Mouse (Mus musculus): ENCODE data around the gene Rusc2. TPM values are rescaled to one million over a fixed set of nuclear protein-coding genes. Genes with fewer than 3 reads are reported as not detected.

Gene Rusc2
- polyA plus RNA-seq, 1 experiment: 11.5 TPM

- H3K36me3 ChIP-seq (replicated peaks; ENCODE audit: low read length): peaks cover 5% of the 10 kb centered on the region
- TF ChIP-seq GATA1 (IDR thresholded peaks at IDR 0.05; ENCODE audit: borderline replicate concordance, low read length) (no peak), FLI1 (IDR thresholded peaks at IDR 0.05; ENCODE audit: low read length) (no peak)
- peaks cover 43% of the 10 kb centered on the region for H3K4me1 ChIP-seq
- peaks cover 28% of the 10 kb centered on the region for H3K27me3 ChIP-seq (replicated peaks)
- no peaks in the 10 kb centered on the region for H3K9me3 ChIP-seq
- H3K4me3 ChIP-seq (replicated peaks): peak overlapping the region; percentile 95
Measured at GRCm38 (mm10) chr4:43383246-43384082, 1.7 kb downstream of the Rusc2 start.

- Histone ChIP-seq H3K36me3 (replicated peaks; ENCODE audit: low read length) (peaks cover 7% of the 10 kb centered on the region), H3K4me3 (replicated peaks) (peak overlapping the region; percentile 95), H3K27me3 (replicated peaks) (peaks cover 24% of the 10 kb centered on the region), H3K9me3 (no peaks in the 10 kb centered on the region), H3K4me1 (peaks cover 46% of the 10 kb centered on the region)
- no peak for TF ChIP-seq FLI1 (IDR thresholded peaks at IDR 0.05; ENCODE audit: low read length)
- no peak for TF ChIP-seq GATA1 (IDR thresholded peaks at IDR 0.05; ENCODE audit: borderline replicate concordance, low read length)
Measured at GRCm38 (mm10) chr4:43384083-43384460, 2.3 kb downstream of the Rusc2 start.

GRCm38 (mm10) chr4:43384541-43384940 lies 2.8 kb downstream of the Rusc2 start:
- Histone ChIP-seq H3K9me3 (no peaks in the 10 kb centered on the region), H3K4me3 (replicated peaks) (peak overlapping the region; percentile 95), H3K36me3 (replicated peaks; ENCODE audit: low read length) (peaks cover 8% of the 10 kb centered on the region), H3K27me3 (replicated peaks) (peaks cover 24% of the 10 kb centered on the region), H3K4me1 (peaks cover 48% of the 10 kb centered on the region)
- no peak for TF ChIP-seq FLI1 (IDR thresholded peaks at IDR 0.05; ENCODE audit: low read length)
- TF ChIP-seq GATA1 (IDR thresholded peaks at IDR 0.05; ENCODE audit: borderline replicate concordance, low read length): no peak

GRCm38 (mm10) chr4:43386932-43387331 lies 5.2 kb downstream of the Rusc2 start:
- TF ChIP-seq FLI1 (IDR thresholded peaks at IDR 0.05; ENCODE audit: low read length): no peak
- TF ChIP-seq GATA1 (IDR thresholded peaks at IDR 0.05; ENCODE audit: borderline replicate concordance, low read length): no peak
- H3K4me1 ChIP-seq: peaks cover 41% of the 10 kb centered on the region
- no peak overlapping the region for H3K4me3 ChIP-seq (replicated peaks)
- no peaks in the 10 kb centered on the region for H3K9me3 ChIP-seq
- peaks cover 6% of the 10 kb centered on the region for H3K27me3 ChIP-seq (replicated peaks)
- H3K36me3 ChIP-seq (replicated peaks; ENCODE audit: low read length): peaks cover 24% of the 10 kb centered on the region

- Histone ChIP-seq H3K4me3 (replicated peaks) (no peak overlapping the region), H3K4me1 (peaks cover 27% of the 10 kb centered on the region; the same call in 1 of the 2 replicates), H3K36me3 (replicated peaks; ENCODE audit: low read length) (peaks cover 28% of the 10 kb centered on the region), H3K9me3 (no peaks in the 10 kb centered on the region), H3K27me3 (replicated peaks) (peaks cover 4% of the 10 kb centered on the region)
- TF ChIP-seq GATA1 (IDR thresholded peaks at IDR 0.05; ENCODE audit: borderline replicate concordance, low read length): no peak
- no peak for TF ChIP-seq FLI1 (IDR thresholded peaks at IDR 0.05; ENCODE audit: low read length)
Measured at GRCm38 (mm10) chr4:43389390-43389789, 7.6 kb downstream of the Rusc2 start.

- peaks cover 25% of the 10 kb centered on the region; the same call in 1 of the 2 replicates for H3K4me1 ChIP-seq
- H3K9me3 ChIP-seq: no peaks in the 10 kb centered on the region
- peaks cover 8% of the 10 kb centered on the region for H3K27me3 ChIP-seq (replicated peaks)
- TF ChIP-seq FLI1 (IDR thresholded peaks at IDR 0.05; ENCODE audit: low read length) (no peak), GATA1 (IDR thresholded peaks at IDR 0.05; ENCODE audit: borderline replicate concordance, low read length) (no peak)
- peaks cover 28% of the 10 kb centered on the region for H3K36me3 ChIP-seq (replicated peaks; ENCODE audit: low read length)
- H3K4me3 ChIP-seq (replicated peaks): peak overlapping the region; percentile 56
Measured at GRCm38 (mm10) chr4:43389845-43390440, 8.2 kb downstream of the Rusc2 start.

- TF ChIP-seq GATA1 (IDR thresholded peaks at IDR 0.05; ENCODE audit: borderline replicate concordance, low read length): no peak
- no peak for TF ChIP-seq FLI1 (IDR thresholded peaks at IDR 0.05; ENCODE audit: low read length)
- peaks cover 20% of the 10 kb centered on the region; the same call in 1 of the 2 replicates for H3K4me1 ChIP-seq
- no peak overlapping the region for H3K4me3 ChIP-seq (replicated peaks)
- no peaks in the 10 kb centered on the region for H3K9me3 ChIP-seq
- peaks cover 11% of the 10 kb centered on the region for H3K27me3 ChIP-seq (replicated peaks)
- peaks cover 31% of the 10 kb centered on the region for H3K36me3 ChIP-seq (replicated peaks; ENCODE audit: low read length)
Measured at GRCm38 (mm10) chr4:43391521-43392050, 9.8 kb downstream of the Rusc2 start.

- TF ChIP-seq GATA1 (IDR thresholded peaks at IDR 0.05; ENCODE audit: borderline replicate concordance, low read length): no peak
- TF ChIP-seq FLI1 (IDR thresholded peaks at IDR 0.05; ENCODE audit: low read length): no peak
- peaks cover 12% of the 10 kb centered on the region; the same call in 1 of the 2 replicates for H3K4me1 ChIP-seq
- no peak overlapping the region for H3K4me3 ChIP-seq (replicated peaks)
- H3K9me3 ChIP-seq: no peaks in the 10 kb centered on the region
- peaks cover 35% of the 10 kb centered on the region for H3K36me3 ChIP-seq (replicated peaks; ENCODE audit: low read length)
- H3K27me3 ChIP-seq (replicated peaks): peaks cover 17% of the 10 kb centered on the region
Measured at GRCm38 (mm10) chr4:43394345-43394891, 12.6 kb downstream of the Rusc2 start.

GRCm38 (mm10) chr4:43395147-43395546 lies 13.4 kb downstream of the Rusc2 start:
- peaks cover 22% of the 10 kb centered on the region for H3K27me3 ChIP-seq (replicated peaks)
- H3K4me1 ChIP-seq: peaks cover 5% of the 10 kb centered on the region; the same call in 1 of the 2 replicates
- peaks cover 35% of the 10 kb centered on the region for H3K36me3 ChIP-seq (replicated peaks; ENCODE audit: low read length)
- TF ChIP-seq FLI1 (IDR thresholded peaks at IDR 0.05; ENCODE audit: low read length): no peak
- TF ChIP-seq GATA1 (IDR thresholded peaks at IDR 0.05; ENCODE audit: borderline replicate concordance, low read length): no peak
- no peaks in the 10 kb centered on the region for H3K9me3 ChIP-seq
- no peak overlapping the region for H3K4me3 ChIP-seq (replicated peaks)

Data from megakaryocyte, embryonic 14.5 days (primary cell).